8 mouse cellular contexts compared by ENCODE assay signal in genomic region chr13:51567411-51567851, GRCm38 (mm10). TPM values are rescaled to one million over a fixed set of nuclear protein-coding genes. Genes with fewer than 3 reads are reported as not detected.
DNase-seq lines count a peak whose midpoint lies in the region; ATAC-seq lines count a peak whose summit lies in the region.

No protein-coding gene starts in this region.

- no peaks in the 10 kb centered on the region for H3K36me3 ChIP-seq in embryonic facial prominence, embryonic 13.5 days
- no peaks in the 10 kb centered on the region for H3K36me3 ChIP-seq in hindbrain, embryonic 11.5 days (ENCODE audit: control insufficient read depth, insufficient read depth, low read length)
- H3K36me3 ChIP-seq in limb, embryonic 15.5 days = no peaks in the 10 kb centered on the region

- H3K27ac ChIP-seq in embryonic facial prominence, embryonic 13.5 days = peak overlapping the region; percentile 24; the same call in 1 of the 2 replicates
- H3K27ac ChIP-seq in hindbrain, embryonic 11.5 days (ENCODE audit: low read depth, low read length) = no peak overlapping the region
- H3K27ac ChIP-seq in limb, embryonic 15.5 days = no peak overlapping the region

- WGBS in embryonic facial prominence, embryonic 13.5 days = 1% methylated on average over 38 of the region's 38 CpGs
- under 1% methylated on average over 38 of the region's 38 CpGs for WGBS in hindbrain, embryonic 11.5 days
- WGBS in limb, embryonic 15.5 days = under 1% methylated on average over 38 of the region's 38 CpGs

- no peak for ATAC-seq in embryonic facial prominence, embryonic 13.5 days (ENCODE audit: insufficient number of reproducible peaks, insufficient read depth, low FRiP score, low TSS enrichment, low read depth)
- no peak for ATAC-seq in hindbrain, embryonic 11.5 days (ENCODE audit: low FRiP score)
- no peak for ATAC-seq in limb, embryonic 15.5 days (ENCODE audit: insufficient number of reproducible peaks, low FRiP score, low TSS enrichment, low read depth)
- no peak for ATAC-seq in megakaryocyte-erythroid progenitor cell, adult 5-6 weeks (replicated peaks; ENCODE audit: low FRiP score, low TSS enrichment, poor library complexity, severe bottlenecking)

- H3K9me3 ChIP-seq in embryonic facial prominence, embryonic 13.5 days = no peaks in the 10 kb centered on the region
- H3K9me3 ChIP-seq in hindbrain, embryonic 11.5 days (ENCODE audit: control insufficient read depth, low read length) = no peaks in the 10 kb centered on the region
- no peaks in the 10 kb centered on the region for H3K9me3 ChIP-seq in limb, embryonic 15.5 days

- H3K27me3 ChIP-seq in embryonic facial prominence, embryonic 13.5 days = peaks cover 87% of the 10 kb centered on the region
- H3K27me3 ChIP-seq in hindbrain, embryonic 11.5 days (ENCODE audit: control insufficient read depth, insufficient read depth, low read length) = peaks cover 24% of the 10 kb centered on the region
- peaks cover 66% of the 10 kb centered on the region for H3K27me3 ChIP-seq in limb, embryonic 15.5 days

- H3K4me3 ChIP-seq in embryonic facial prominence, embryonic 13.5 days = peak overlapping the region; percentile 58
- peak overlapping the region; percentile 58 for H3K4me3 ChIP-seq in hindbrain, embryonic 11.5 days (ENCODE audit: low read depth, low read length)
- H3K4me3 ChIP-seq in limb, embryonic 15.5 days = peak overlapping the region; percentile 47

- H3K4me1 ChIP-seq in embryonic facial prominence, embryonic 13.5 days = peaks cover 39% of the 10 kb centered on the region
- H3K4me1 ChIP-seq in hindbrain, embryonic 11.5 days (replicated peaks; ENCODE audit: control insufficient read depth, insufficient read depth, low read length) = peaks cover 16% of the 10 kb centered on the region
- H3K4me1 ChIP-seq in limb, embryonic 15.5 days = peaks cover 34% of the 10 kb centered on the region

- peak overlapping the region; percentile 75 for H3K9ac ChIP-seq in embryonic facial prominence, embryonic 13.5 days
- H3K9ac ChIP-seq in hindbrain, embryonic 11.5 days (ENCODE audit: low read depth, low read length) = peak overlapping the region; percentile 68
- H3K9ac ChIP-seq in limb, embryonic 15.5 days = peak overlapping the region; percentile 31

- DNase-seq in kidney, adult 18-20 months = peak; percentile 6
- DNase-seq in kidney, adult 9 months = no peak
- peak; percentile 55 for DNase-seq in adrenal gland, adult 2 months
- DNase-seq in hindbrain, embryonic 11.5 days (ENCODE audit: low spot score) = peak; percentile 69
- peak; percentile 36 to 43 for DNase-seq in right cerebral cortex, adult 2 months (ENCODE audit: low spot score in 2 of 2)

- peak overlapping the region; percentile 96 for H3K4me2 ChIP-seq in embryonic facial prominence, embryonic 13.5 days
- peak overlapping the region; percentile 98 for H3K4me2 ChIP-seq in hindbrain, embryonic 11.5 days (replicated peaks; ENCODE audit: low read depth, low read length)
- peak overlapping the region; percentile 93 for H3K4me2 ChIP-seq in limb, embryonic 15.5 days

RNA-seq across cellular contexts. Expression of gene Shc3, which starts 1.8 kb away (rescaled TPM):
- total RNA-seq in adrenal gland, adult 2 months (2021) = 1 to 10 TPM in 1 of 2 experiments, under 1 TPM in 1; 0.98 to 1.5 TPM
- 1.4 TPM in 2 replicates for polyA plus RNA-seq in adrenal gland, adult 2 months (2012; rRNA removed)
- 2.3 and 3.1 TPM in 2 replicates for polyA plus RNA-seq in embryonic facial prominence, embryonic 13.5 days (2015; fragmentation: Nextera tagmentation; extraction: Ambion mirVana)
- polyA plus RNA-seq in hindbrain, embryonic 11.5 days (2014; fragmentation: Nextera tagmentation; extraction: Ambion mirVana) = 3.4 and 5.6 TPM in 2 replicates
- 0.45 and 0.90 TPM in 2 replicates for polyA plus RNA-seq in limb, embryonic 15.5 days (2015; fragmentation: Nextera tagmentation; extraction: Ambion mirVana)
- not detected in 2 replicates for total RNA-seq in megakaryocyte-erythroid progenitor cell, adult 5-6 weeks (2014; fragmentation: Nextera tagmentation)
- total RNA-seq in megakaryocyte-erythroid progenitor cell, adult 5-6 weeks (2017) = not detected in 2 replicates
